Comparison of ENCODE assay signal across 8 mouse cellular contexts in genomic region chr7:89526731-89527429, GRCm38 (mm10). TPM values are rescaled to one million over a fixed set of nuclear protein-coding genes. Genes with fewer than 3 reads are reported as not detected.
DNase-seq lines count a peak whose midpoint lies in the region; ATAC-seq and TF ChIP-seq lines count a peak whose summit lies in the region.

TSS of gene Prss23 (minus strand) at chr7:89527187.

- no peak within 1 kb of the TSS for H3K27ac ChIP-seq in bone marrow, adult 2 months (ENCODE audit: control insufficient read depth, insufficient read depth, low read depth, low read length, poor library complexity)
- no peak within 1 kb of the TSS for H3K27ac ChIP-seq in hindbrain, postnatal 0 days
- H3K27ac ChIP-seq in stomach, embryonic 16.5 days (ENCODE audit: low read length), result no peak within 1 kb of the TSS

- no peak for TF ChIP-seq POLR2A in bone marrow, adult 2 months (IDR thresholded peaks at IDR 0.05; ENCODE audit: borderline replicate concordance, control insufficient read depth, low read depth, low read length)

- H3K9ac ChIP-seq in hindbrain, postnatal 0 days (replicated peaks; ENCODE audit: low read length), result no peak within 1 kb of the TSS
- no peak within 1 kb of the TSS for H3K9ac ChIP-seq in stomach, embryonic 16.5 days (ENCODE audit: low read length)

- no peak for ATAC-seq in hindbrain, postnatal 0 days
- ATAC-seq in stomach, embryonic 16.5 days (ENCODE audit: insufficient read depth, low FRiP score), result no peak

- no peaks in the 10 kb centered on the region for H3K27me3 ChIP-seq in hindbrain, postnatal 0 days (ENCODE audit: insufficient read depth, low read length)
- no peaks in the 10 kb centered on the region for H3K27me3 ChIP-seq in stomach, embryonic 16.5 days (ENCODE audit: control insufficient read depth, insufficient read depth, low read length)

- DNase-seq in left cerebral cortex, postnatal 25 days (ENCODE audit: low spot score in 2 of 2), result no peak
- no peak for DNase-seq in left cerebral cortex, adult 11 months (ENCODE audit: low spot score)
- DNase-seq in gastrocnemius, postnatal 10 days, result no peak
- DNase-seq in hindbrain, postnatal 0 days (ENCODE audit: low spot score), result no peak
- DNase-seq in urinary bladder, postnatal 14 days (ENCODE audit: low spot score), result no peak
- DNase-seq in cerebellum, postnatal 25 days, result no peak

- no peaks in the 10 kb centered on the region for H3K9me3 ChIP-seq in hindbrain, postnatal 0 days (ENCODE audit: low read length)
- H3K9me3 ChIP-seq in stomach, embryonic 16.5 days (replicated peaks; ENCODE audit: control insufficient read depth, low read length), result no peaks in the 10 kb centered on the region

- no peaks in the 10 kb centered on the region for H3K36me3 ChIP-seq in hindbrain, postnatal 0 days (ENCODE audit: insufficient read depth, low read length)
- H3K36me3 ChIP-seq in stomach, embryonic 16.5 days (ENCODE audit: control insufficient read depth, insufficient read depth, low read length), result no peaks in the 10 kb centered on the region

- intact Hi-C loops in left cerebral cortex, postnatal 25 days (cut with DNase I), result no loop called here

- WGBS in bone marrow, adult 2 months, result 76% methylated on average over 16 of the region's 16 CpGs
- WGBS in hindbrain, postnatal 0 days, result 80% methylated on average over 16 of the region's 16 CpGs
- 59% methylated on average over 16 of the region's 16 CpGs for WGBS in stomach, embryonic 16.5 days

- no peak for TF ChIP-seq CTCF in bone marrow, adult 2 months (IDR thresholded peaks at IDR 0.05; ENCODE audit: control insufficient read depth, insufficient read depth, low read length)
- no peak for TF ChIP-seq CTCF in hindbrain, postnatal 0 days (IDR thresholded peaks at IDR 0.05; ENCODE audit: low read depth)

- H3K4me2 ChIP-seq in hindbrain, postnatal 0 days (ENCODE audit: low read depth, low read length), result no peak within 1 kb of the TSS
- H3K4me2 ChIP-seq in stomach, embryonic 16.5 days (ENCODE audit: low read depth, low read length), result no peak within 1 kb of the TSS

- no peak within 1 kb of the TSS for H3K4me3 ChIP-seq in bone marrow, adult 2 months (replicated peaks; ENCODE audit: control insufficient read depth, low read depth, low read length)
- no peak within 1 kb of the TSS for H3K4me3 ChIP-seq in hindbrain, postnatal 0 days (ENCODE audit: low read length)
- no peak within 1 kb of the TSS for H3K4me3 ChIP-seq in stomach, embryonic 16.5 days (replicated peaks; ENCODE audit: low read length)

- no peaks in the 10 kb centered on the region for H3K4me1 ChIP-seq in bone marrow, adult 2 months (ENCODE audit: control insufficient read depth, insufficient read depth, low read length)
- no peaks in the 10 kb centered on the region for H3K4me1 ChIP-seq in hindbrain, postnatal 0 days (ENCODE audit: insufficient read depth, low read length)
- H3K4me1 ChIP-seq in stomach, embryonic 16.5 days (ENCODE audit: control insufficient read depth, insufficient read depth, low read length), result peaks cover 3% of the 10 kb centered on the region; the same call in 1 of the 2 replicates

RNA-seq across cellular contexts. Expression of gene Prss23, which starts in this region (rescaled TPM):
- total RNA-seq in left cerebral cortex, postnatal 25 days (2021), result 10 to 100 TPM; 18.2 to 19.0 TPM
- 13.1 TPM in 1 of 2 replicates, not detected in the other for polyA plus RNA-seq in bone marrow, adult 2 months (2011; ENCODE audit: insufficient read depth, insufficient read length, low replicate concordance, missing spikeins)
- 10 to 100 TPM; 39.2 to 39.5 TPM for total RNA-seq in gastrocnemius, postnatal 10 days (2021)
- total RNA-seq in hindbrain, postnatal 0 days (2014; rRNA removed), result 29.1 and 32.3 TPM in 2 replicates
- polyA plus RNA-seq in hindbrain, postnatal 0 days (2015; fragmentation: Nextera tagmentation; extraction: Ambion mirVana), result 15.4 and 18.6 TPM in 2 replicates
- 69.7 and 71.4 TPM in 2 replicates for polyA plus RNA-seq in stomach, embryonic 16.5 days (2015; fragmentation: Nextera tagmentation; extraction: Ambion mirVana)
